Mouse (Mus musculus): ENCODE data around the gene Vmn1r239-ps.

GRCm38 (mm10) chrX:147429753-147430152, 23.8 kb downstream of the Vmn1r239-ps start:
- TF ChIP-seq CTCF (IDR thresholded peaks at IDR 0.05; ENCODE audit: control insufficient read depth, insufficient read depth, low read length): no peak
- TF ChIP-seq POLR2A (IDR thresholded peaks at IDR 0.05; ENCODE audit: borderline replicate concordance, control insufficient read depth, low read depth, low read length): no peak

All from bone marrow, adult 2 months (tissue).